Mouse (Mus musculus) lung, adult 2 months (tissue): ENCODE measurements at regions not wholly inside any gene's neighbourhood (a gene's known extent, or its start where the extent isn't known, plus 50 kb on each side); places are given as distances from the start of the nearest gene placed in this dataset.

Experiments
- CTCF ChIP-seq: fragments of 200-500 bp; IDR thresholded peaks from 2 replicates; pipeline ENCODE4 v1.5.1; 2011; ENCODE audit warnings: mild to moderate bottlenecking, low read length, control low read depth; ENCODE audit not compliant: insufficient read depth
- POLR2A ChIP-seq: fragments of 200-500 bp; IDR thresholded peaks from 2 replicates; pipeline ENCODE4 v1.6.1; 2011; ENCODE audit warnings: low read depth, mild to moderate bottlenecking, control low read depth, low read length, borderline replicate concordance; ENCODE audit errors: extremely low read depth

DNA sequence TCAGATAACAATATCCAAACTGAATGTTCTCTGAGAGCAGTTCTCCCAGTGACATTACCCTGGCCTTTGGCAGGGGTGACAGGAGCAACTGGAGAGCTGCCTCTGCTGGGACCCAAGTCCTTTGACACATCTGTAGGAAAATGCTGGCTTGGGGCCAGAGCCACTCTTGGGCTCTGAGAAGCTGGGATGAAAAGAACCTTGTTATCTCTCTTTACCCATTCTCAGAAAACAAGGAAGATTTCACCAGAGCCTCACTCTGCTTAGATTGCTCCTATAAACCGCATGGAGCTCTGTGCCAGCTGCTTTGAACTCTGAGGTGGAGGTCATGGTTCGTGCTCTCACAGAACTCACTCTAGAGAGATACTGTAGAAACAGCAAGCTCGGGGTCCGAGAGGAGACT, 71.7 kb upstream of the Jak1 start:
- TF ChIP-seq CTCF = no peak
- TF ChIP-seq POLR2A = no peak
